Mouse (Mus musculus) bone marrow, adult 2 months (tissue): ENCODE results near the gene Snta1.

Source experiments
- CTCF ChIP-seq: fragments of 200-500 bp; IDR thresholded peaks from 2 replicates; pipeline ENCODE4 v1.5.1; 2011; ENCODE audit warnings: low read length, control low read depth; ENCODE audit not compliant: control insufficient read depth, insufficient read depth
- POLR2A ChIP-seq: fragments of 200-500 bp; IDR thresholded peaks from 2 replicates; pipeline ENCODE4 v1.6.1; 2011; ENCODE audit warnings: low read depth, mild to moderate bottlenecking, control low read depth, low read length, borderline replicate concordance; ENCODE audit not compliant: control insufficient read depth

DNA sequence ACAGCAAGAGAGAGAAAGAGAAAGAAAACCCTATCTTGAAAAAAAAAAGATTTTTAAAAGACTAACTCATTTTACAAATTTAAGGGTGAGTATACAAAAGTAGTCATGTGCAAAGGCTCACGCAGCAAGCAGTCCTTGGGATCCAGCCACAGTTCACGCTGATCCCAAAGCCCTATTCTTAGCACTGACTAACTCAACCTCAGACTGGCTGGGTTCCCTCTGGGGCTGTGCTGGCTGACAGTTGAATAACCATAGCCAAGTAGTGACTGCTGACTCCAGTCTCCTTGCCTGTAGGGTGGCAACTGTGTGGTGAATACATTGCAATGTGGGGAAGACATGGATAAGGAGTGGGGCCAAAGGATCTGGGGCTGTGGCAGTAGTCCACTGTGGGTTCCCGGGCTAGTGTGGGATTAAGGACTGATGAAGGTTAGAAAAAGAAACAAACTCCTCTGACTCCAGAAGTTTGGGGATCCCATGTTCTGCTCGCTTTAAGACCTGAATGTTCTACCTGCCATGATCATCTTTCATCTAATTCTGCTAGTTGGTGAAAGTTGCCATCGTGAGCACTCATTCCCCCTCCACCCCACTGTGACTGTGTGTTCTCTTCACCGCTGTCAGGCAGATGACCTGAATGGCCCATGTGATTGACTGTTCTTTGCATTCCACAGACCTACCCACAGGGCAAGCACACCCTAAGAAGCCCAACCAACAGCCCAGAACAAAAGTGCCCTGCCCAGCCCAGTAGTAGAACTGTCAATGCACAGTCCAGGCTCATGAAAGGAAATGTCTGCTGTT is 32.9 kb downstream of the Snta1 start:
- TF ChIP-seq POLR2A = no peak
- TF ChIP-seq CTCF = no peak
